Mouse (Mus musculus): Measurements from ENCODE around the gene Gpr173. TPM values are rescaled to one million over a fixed set of nuclear protein-coding genes. Genes with fewer than 3 reads are reported as not detected.
A peak's percentile ranks its signal among the peaks of the same experiment; 100 is the strongest.

The Gpr173 gene
- polyA plus RNA-seq (2016; fragmentation: Nextera tagmentation; extraction: Ambion mirVana), result 4.4 and 7.1 TPM in 2 replicates

DNA sequence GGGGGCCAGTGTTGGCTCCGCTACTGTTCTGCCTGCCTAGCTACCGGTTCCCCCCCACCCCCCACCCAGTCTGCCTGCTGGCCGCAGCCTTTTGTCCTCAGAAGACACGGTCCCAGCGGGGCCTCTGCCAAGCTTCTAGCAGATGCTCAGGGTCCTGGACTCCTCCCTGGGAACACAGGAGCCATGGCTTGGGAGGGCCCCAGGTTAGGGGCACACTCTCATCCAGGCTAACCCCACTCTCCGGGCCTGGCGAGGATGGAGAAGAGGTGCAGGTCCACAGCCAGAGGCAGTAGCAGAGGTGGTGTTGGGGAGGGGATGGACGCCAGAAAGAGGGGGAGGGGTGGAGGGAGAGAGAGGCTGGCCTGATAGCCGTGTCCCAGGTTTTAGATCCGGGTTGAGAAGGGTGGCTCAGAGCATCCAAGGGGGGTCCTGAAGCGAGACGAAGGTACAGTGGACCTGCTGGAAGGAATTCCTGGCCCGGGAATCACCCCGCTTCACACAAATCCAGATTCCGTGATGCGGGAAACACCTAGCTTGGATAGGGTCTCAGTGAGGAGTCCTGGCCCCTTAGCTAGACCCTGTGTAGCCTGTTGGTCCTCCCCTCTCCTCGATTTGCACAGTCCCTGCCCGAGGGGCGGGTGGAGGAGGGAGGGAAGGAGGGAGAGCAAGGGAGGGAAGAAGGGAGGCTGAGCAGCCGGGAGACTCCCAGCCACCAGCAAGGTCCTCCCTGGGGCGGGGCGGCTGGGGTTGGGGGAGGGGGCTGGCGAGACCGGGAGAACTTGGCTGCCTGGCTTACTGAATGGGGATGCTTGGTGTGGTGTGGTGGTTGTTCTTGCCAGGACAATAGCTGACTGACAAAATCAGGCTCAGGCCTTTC, at the start of gene Gpr173:
Gene Gpr173 (minus strand): TSS at position 308 of the 877 bp plus-strand sequence.
- DNase-seq (ENCODE audit: low spot score), result peak; percentile 84
- H3K27me3 ChIP-seq (ENCODE audit: low read depth, poor library complexity, severe bottlenecking), result peaks cover 96% of the 10 kb centered on the region

DNA sequence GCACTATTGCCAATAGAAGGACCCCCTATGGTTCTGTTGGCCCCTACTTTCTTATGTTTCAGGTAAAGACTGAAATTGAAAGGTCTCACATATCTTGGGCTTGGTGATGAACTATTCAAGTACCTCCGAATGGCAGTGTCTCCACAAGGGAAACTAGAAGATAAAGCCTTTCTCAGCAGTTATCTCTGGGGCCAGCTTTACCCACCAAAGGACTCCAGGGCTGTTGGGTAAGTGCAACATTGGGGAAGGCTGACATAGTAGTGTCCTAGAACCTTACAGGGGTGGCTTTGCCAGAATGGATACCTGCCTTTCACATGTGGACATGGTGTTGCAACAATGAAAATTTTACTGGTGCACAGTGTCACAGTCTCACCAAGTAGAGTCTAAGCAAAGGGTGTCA, 34.7 kb upstream of the Gpr173 start:
- 88% methylated on average over 1 of the region's 1 CpGs for WGBS
- Histone ChIP-seq H3K27me3 (ENCODE audit: low read depth, poor library complexity, severe bottlenecking) (peaks cover 100% of the 10 kb centered on the region), H3K36me3 (no peaks in the 10 kb centered on the region), H3K27ac (replicated peaks) (no peak overlapping the region), H3K4me1 (no peaks in the 10 kb centered on the region), H3K4me3 (no peak overlapping the region), H3K9me3 (replicated peaks) (no peaks in the 10 kb centered on the region)
- no peak for DNase-seq (ENCODE audit: low spot score)

More for the DNA sequence above, at the start of gene Gpr173:
- Histone ChIP-seq H3K4me1 (peaks cover 25% of the 10 kb centered on the region), H3K36me3 (no peaks in the 10 kb centered on the region), H3K27ac (replicated peaks) (peak within 1 kb of the TSS; percentile 92), H3K4me3 (peak within 1 kb of the TSS; percentile 62), H3K9me3 (replicated peaks) (no peaks in the 10 kb centered on the region)
- 19% methylated on average over 24 of the region's 24 CpGs for WGBS

DNA sequence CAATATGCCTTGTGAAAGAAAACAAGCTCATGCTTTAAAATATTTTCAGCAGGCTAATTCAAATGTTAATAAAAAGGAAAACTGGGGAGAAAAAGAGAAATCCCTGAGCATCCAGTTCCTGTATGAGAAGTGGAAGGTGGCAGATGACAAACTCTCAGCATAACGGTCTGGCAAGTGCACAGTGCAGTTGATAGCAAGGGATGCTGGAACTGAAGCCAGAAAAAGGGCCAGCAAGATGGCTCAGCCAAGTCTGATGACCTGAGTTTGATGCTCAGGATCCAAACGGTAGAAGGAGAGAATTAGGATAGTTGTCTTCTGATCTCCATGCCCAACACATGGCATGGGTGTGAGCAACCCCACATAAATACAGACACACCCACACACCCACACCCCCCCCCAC, 31.6 kb upstream of the Gpr173 start:
- Histone ChIP-seq H3K36me3 (no peaks in the 10 kb centered on the region), H3K4me1 (no peaks in the 10 kb centered on the region), H3K9me3 (replicated peaks) (no peaks in the 10 kb centered on the region), H3K4me3 (no peak overlapping the region), H3K27ac (replicated peaks) (no peak overlapping the region), H3K27me3 (ENCODE audit: low read depth, poor library complexity, severe bottlenecking) (peaks cover 94% of the 10 kb centered on the region)
- WGBS, result 74% methylated on average over 2 of the region's 2 CpGs
- no peak for DNase-seq (ENCODE audit: low spot score)

DNA sequence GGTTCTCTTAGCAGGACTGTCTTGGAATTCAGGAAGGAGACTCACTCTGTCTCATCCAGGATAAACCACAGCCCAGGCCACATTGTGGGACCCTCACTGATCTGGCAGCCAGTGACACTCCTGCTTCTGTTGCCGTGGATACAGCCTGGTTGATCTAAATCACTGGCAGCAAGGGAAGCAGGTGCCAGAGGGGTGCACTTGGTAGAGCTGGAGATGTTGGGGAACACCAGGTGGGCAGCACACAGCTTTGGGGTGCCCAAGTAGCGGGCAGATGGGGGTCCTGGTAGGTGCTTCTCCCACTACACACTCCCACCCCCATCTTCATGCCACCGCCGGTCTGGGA, 479 bp downstream of the Gpr173 start:
- Histone ChIP-seq H3K9me3 (replicated peaks) (no peaks in the 10 kb centered on the region), H3K4me3 (peak overlapping the region; percentile 62), H3K27me3 (ENCODE audit: low read depth, poor library complexity, severe bottlenecking) (peaks cover 96% of the 10 kb centered on the region), H3K27ac (replicated peaks) (peak overlapping the region; percentile 92), H3K36me3 (no peaks in the 10 kb centered on the region), H3K4me1 (peaks cover 25% of the 10 kb centered on the region)
- no peak for DNase-seq (ENCODE audit: low spot score)
- 17% methylated on average over 4 of the region's 4 CpGs for WGBS

DNA sequence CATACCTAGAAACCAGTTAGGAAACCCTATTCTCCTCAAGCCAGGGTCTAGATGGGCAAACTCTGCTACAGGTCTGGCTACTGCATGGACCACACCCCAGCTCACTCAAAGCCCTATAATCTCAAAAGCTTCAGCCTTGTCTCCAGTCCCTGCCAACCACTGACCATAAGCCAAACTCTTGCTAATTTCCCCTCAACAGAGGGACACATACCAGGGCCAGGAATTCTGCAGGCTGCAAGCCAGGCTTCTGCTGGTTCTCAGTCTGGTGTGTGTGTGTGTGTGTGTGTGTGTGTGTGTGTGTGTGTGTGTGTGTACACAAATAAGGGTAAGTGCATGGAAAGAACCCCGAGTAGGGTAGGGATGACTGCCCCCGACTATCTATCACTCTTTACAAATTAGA, 2.1 kb downstream of the Gpr173 start:
- Histone ChIP-seq H3K4me3 (peak overlapping the region; percentile 62; the same call in 1 of the 2 replicates), H3K27me3 (ENCODE audit: low read depth, poor library complexity, severe bottlenecking) (peaks cover 100% of the 10 kb centered on the region)
- 100% methylated on average over 1 of the region's 2 CpGs for WGBS

DNA sequence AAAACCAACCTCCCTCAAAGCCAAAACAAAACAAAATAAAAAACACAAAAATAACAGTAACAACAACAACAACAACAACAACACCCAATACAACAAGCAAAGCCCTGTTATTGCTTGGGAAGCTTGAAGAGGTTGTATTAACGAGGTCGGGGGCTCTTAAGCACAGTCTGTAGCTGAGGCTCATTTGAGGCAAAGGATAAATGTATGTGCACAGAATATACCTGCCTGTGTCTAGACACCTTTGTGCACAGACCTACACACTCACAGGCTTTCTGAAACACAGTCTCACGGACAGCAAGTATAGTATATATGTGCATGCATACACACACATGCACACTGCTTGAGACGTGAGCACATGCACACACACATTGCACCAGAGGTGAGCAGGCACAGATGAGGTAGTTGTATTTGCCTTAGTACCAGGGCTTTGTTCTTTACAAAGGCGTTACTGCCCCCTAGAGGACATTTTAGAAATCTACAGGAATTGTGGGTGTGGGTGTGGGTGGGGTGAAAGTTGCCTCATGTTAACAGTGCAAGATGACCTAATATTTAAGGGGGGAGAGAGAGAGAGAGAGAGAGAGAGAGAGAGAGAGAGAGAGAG, 15.9 kb downstream of the Gpr173 start:
- Histone ChIP-seq H3K27me3 (ENCODE audit: low read depth, poor library complexity, severe bottlenecking) (peaks cover 100% of the 10 kb centered on the region), H3K4me1 (no peaks in the 10 kb centered on the region), H3K9me3 (replicated peaks) (no peaks in the 10 kb centered on the region), H3K36me3 (no peaks in the 10 kb centered on the region), H3K4me3 (no peak overlapping the region), H3K27ac (replicated peaks) (no peak overlapping the region)
- peak; percentile 15 for DNase-seq (ENCODE audit: low spot score)
- 19% methylated on average over 5 of the region's 5 CpGs for WGBS

More for the DNA sequence above, 2.1 kb downstream of the Gpr173 start:
- DNase-seq (ENCODE audit: low spot score), result no peak
- Histone ChIP-seq H3K36me3 (no peaks in the 10 kb centered on the region), H3K27ac (replicated peaks) (no peak overlapping the region), H3K9me3 (replicated peaks) (no peaks in the 10 kb centered on the region), H3K4me1 (peaks cover 25% of the 10 kb centered on the region)

DNA sequence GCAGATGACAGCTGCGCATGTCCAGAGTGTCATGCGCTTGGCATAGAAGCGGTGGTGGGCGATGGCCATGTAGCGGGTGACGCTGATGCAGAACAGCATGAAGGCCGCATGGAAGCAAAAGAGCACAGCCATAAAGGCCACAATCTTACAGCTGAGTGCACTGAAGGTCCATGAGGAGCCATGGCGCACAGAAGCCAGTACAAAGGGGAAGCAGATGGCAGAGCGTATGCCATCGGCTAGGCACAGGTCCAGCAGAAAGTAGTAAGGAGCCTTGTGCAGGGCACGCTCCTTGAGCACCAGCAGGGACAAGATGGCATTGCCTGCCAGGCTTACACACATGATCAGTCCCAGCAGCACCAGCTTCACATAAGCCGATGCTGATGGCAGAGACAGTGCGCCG, 21.5 kb downstream of the Gpr173 start:
- Histone ChIP-seq H3K27ac (replicated peaks) (no peak overlapping the region), H3K4me1 (no peaks in the 10 kb centered on the region), H3K9me3 (replicated peaks) (no peaks in the 10 kb centered on the region), H3K36me3 (peaks cover 14% of the 10 kb centered on the region), H3K4me3 (no peak overlapping the region), H3K27me3 (ENCODE audit: low read depth, poor library complexity, severe bottlenecking) (peaks cover 100% of the 10 kb centered on the region)
- 96% methylated on average over 14 of the region's 14 CpGs for WGBS
- DNase-seq (ENCODE audit: low spot score), result no peak

DNA sequence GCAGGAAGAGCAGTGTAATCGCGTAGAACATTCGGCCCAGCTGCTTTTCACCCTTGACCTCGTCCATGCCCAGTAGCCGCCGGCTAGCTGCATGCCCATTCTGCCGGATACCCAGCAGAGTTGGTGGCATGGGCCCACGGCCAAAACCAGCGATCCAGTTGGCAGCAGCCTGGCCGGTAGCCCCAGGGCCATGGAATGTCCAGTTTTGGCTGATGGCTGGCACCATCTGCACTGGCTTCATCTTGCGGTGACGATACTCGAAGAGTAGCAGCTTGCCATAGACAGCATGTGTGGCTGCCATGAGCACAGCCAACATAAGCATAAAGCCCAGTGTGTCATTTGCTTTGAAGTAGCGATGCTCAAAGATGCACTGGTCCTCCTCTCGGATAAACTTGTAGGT, 21.9 kb downstream of the Gpr173 start:
- Histone ChIP-seq H3K9me3 (replicated peaks) (no peaks in the 10 kb centered on the region), H3K27me3 (ENCODE audit: low read depth, poor library complexity, severe bottlenecking) (peaks cover 100% of the 10 kb centered on the region), H3K27ac (replicated peaks) (no peak overlapping the region), H3K4me3 (no peak overlapping the region), H3K36me3 (peaks cover 14% of the 10 kb centered on the region), H3K4me1 (0 out of 2 replicates have a peak, but pooled peaks cover under 1% of the 10 kb centered on the region)
- WGBS, result 92% methylated on average over 15 of the region's 15 CpGs
- no peak for DNase-seq (ENCODE audit: low spot score)

DNA sequence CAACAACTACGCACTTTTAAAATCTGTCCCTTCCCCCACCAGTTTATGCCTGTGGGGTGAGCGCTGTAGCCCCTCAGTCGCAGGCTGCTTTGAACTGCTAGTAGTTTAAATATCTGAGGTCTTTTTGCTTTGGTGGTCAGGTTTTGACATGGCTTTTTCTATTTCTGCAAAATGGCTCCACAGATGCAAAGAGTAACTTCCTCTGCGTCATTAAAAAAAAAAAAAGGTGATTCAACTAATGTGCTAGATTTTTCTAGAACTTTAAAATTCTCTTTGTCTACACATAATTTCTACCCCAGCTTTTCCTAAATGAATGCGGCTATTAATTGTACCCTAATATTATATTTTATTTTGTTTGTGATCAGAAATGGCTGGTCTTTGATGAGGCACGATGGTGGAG, 25.6 kb downstream of the Gpr173 start:
- Histone ChIP-seq H3K4me3 (peak overlapping the region; percentile 70), H3K36me3 (peaks cover 43% of the 10 kb centered on the region), H3K27me3 (ENCODE audit: low read depth, poor library complexity, severe bottlenecking) (peaks cover 100% of the 10 kb centered on the region), H3K27ac (replicated peaks) (peak overlapping the region; percentile 91), H3K4me1 (peaks cover 15% of the 10 kb centered on the region), H3K9me3 (replicated peaks) (no peaks in the 10 kb centered on the region)
- WGBS, result 36% methylated on average over 6 of the region's 6 CpGs
- no peak for DNase-seq (ENCODE audit: low spot score)

DNA sequence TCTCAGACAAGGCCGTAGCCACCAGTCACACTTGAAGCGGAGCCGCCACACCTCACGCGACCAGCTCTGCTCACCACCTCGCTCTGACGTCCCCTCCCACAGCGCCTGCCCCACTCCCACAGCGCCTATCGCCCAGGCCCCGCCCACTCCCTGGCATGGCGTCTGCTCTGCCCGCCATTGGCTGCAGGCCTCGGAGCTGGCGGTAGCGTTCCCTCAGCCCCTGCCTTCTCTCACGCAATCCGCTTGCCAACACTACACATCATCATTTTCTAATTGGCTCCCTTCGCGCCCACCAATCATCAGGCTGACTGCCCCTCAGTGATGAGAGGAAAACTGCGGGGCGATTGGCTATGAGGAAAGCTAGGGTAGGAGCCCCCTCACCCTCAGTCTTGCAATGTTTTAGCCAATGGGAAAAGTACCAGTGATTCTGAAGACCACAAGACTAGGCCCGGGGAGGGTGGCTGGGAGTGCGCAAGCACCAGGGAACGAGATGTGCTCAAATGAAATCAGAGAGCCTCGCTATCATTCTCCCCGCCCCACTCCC, 26.1 kb downstream of the Gpr173 start, which contains the start of gene Tspyl2:
Gene Tspyl2 (minus strand): TSS at position 68 of the 544 bp plus-strand sequence.
- Histone ChIP-seq H3K36me3 (peaks cover 43% of the 10 kb centered on the region), H3K27me3 (ENCODE audit: low read depth, poor library complexity, severe bottlenecking) (peaks cover 100% of the 10 kb centered on the region), H3K9me3 (replicated peaks) (no peaks in the 10 kb centered on the region), H3K4me3 (peak within 1 kb of the TSS; percentile 70), H3K4me1 (peaks cover 19% of the 10 kb centered on the region), H3K27ac (replicated peaks) (peak within 1 kb of the TSS; percentile 91)
- WGBS, result 13% methylated on average over 25 of the region's 27 CpGs
- peak; percentile 90 for DNase-seq (ENCODE audit: low spot score)

DNA sequence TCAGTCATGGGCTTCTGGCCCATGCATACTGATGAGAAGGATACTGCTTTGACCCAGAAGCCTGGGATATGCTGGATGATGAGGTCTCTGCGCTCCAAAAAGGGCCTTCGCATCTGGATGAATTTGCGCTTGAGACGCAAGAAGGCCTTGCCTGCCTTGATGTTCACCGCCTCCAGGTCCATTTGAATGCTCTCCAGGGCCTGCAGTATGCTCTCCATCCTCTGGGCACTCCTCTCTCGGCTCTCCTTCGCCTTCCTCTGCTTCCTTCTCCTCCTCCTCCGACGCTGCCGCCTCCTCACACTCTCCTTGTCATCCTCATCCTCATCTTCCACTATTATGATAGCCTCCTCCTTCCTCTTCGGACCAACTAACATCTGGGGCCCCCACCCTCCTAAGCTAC, 27.0 kb downstream of the Gpr173 start:
- Histone ChIP-seq H3K9me3 (replicated peaks) (no peaks in the 10 kb centered on the region), H3K4me3 (peak overlapping the region; percentile 70), H3K27me3 (ENCODE audit: low read depth, poor library complexity, severe bottlenecking) (peaks cover 100% of the 10 kb centered on the region), H3K27ac (replicated peaks) (peak overlapping the region; percentile 91), H3K4me1 (peaks cover 26% of the 10 kb centered on the region), H3K36me3 (peaks cover 34% of the 10 kb centered on the region)
- WGBS, result 34% methylated on average over 11 of the region's 11 CpGs
- peak; percentile 19 for DNase-seq (ENCODE audit: low spot score)

DNA sequence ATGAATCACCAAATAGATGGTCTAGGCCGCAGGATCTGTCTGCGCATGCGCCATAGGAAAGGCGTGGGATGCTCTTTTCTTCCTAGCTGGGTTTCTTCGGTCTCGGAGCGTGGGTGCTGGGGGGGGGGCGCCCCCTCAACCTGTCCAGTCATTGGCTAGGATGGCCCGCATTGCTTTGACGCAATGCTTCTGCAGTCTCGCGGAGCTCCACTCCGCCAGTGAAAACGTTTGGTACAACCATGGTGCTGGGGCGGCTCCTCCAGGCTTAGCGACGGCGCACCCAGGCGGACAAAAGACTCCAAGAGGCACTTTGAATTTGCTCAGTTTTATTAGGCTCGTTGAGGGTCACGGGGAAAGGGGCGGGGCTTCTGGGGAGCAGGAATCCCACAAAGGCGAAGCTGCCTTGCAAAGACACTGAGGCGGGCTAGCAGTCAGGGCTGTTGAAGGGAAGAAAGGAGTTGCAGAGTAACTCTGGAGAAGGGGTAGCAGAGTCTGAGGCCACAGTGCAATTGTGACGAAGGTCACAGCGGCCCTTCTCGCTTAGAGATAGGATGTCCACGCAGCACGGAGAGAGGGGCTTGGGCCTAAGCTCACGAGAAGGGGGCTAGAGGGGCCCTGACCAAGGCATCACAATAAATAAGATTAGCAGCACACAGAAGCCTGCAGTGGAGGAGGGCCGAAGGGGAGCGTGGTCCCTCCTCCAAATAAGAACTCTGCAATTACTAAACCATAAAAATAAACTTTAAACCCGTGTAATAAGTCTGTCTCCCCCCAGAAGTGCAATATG, 31.8 kb downstream of the Gpr173 start:
- Histone ChIP-seq H3K27ac (replicated peaks) (peak overlapping the region; percentile 93), H3K4me3 (peak overlapping the region; percentile 48), H3K4me1 (peaks cover 26% of the 10 kb centered on the region), H3K9me3 (replicated peaks) (no peaks in the 10 kb centered on the region), H3K27me3 (ENCODE audit: low read depth, poor library complexity, severe bottlenecking) (peaks cover 88% of the 10 kb centered on the region), H3K36me3 (peaks cover 29% of the 10 kb centered on the region)
- WGBS, result 13% methylated on average over 33 of the region's 33 CpGs
- peak; percentile 89 for DNase-seq (ENCODE audit: low spot score)

Measured in midbrain, embryonic 10.5 days (tissue).